Mouse (Mus musculus) midbrain, postnatal 0 days (tissue): ENCODE measurements around the gene Gulp1. TPM values are rescaled to one million over a fixed set of nuclear protein-coding genes. Genes with fewer than 3 reads are reported as not detected.
A peak's percentile ranks its signal among the peaks of the same experiment; 100 is the strongest.

Experiments
- ATAC-seq: fragments of 200-750 bp; cut with Nextera tagmentation; 2 replicates; pipeline ENCODE4 v1.8.0; 2017; ENCODE audit warnings: moderate number of reproducible peaks, mild to moderate bottlenecking, moderate TSS enrichment, moderate library complexity; ENCODE audit not compliant: low FRiP score
- DNase-seq: peaks from one replicate; pipeline ENCODE4 v3.0.0-alpha.2; 2015; ENCODE audit warnings: low spot score
- H3K27ac ChIP-seq: fragments of 300-500 bp; sonication (generic); 2 replicates; pipeline ENCODE4 v1.5.1; 2014; ENCODE audit warnings: low read depth, mild to moderate bottlenecking, low read length, mixed read lengths
- H3K27me3 ChIP-seq: fragments of 300-500 bp; sonication (generic); 2 replicates; pipeline ENCODE4 v1.6.1; 2014; ENCODE audit warnings: low read length, control low read depth, mixed read lengths; ENCODE audit not compliant: insufficient read depth
- H3K36me3 ChIP-seq: fragments of 300-500 bp; sonication (generic); 2 replicates; pipeline ENCODE4 v1.6.1; 2014; ENCODE audit warnings: low read length, control low read depth, mixed read lengths; ENCODE audit not compliant: insufficient read depth
- H3K4me1 ChIP-seq: fragments of 300-500 bp; sonication (generic); 2 replicates; pipeline ENCODE4 v1.6.1; 2014; ENCODE audit warnings: mild to moderate bottlenecking, control low read depth, antibody characterized with exemption, low read length, mixed read lengths; ENCODE audit not compliant: insufficient read depth
- H3K4me2 ChIP-seq: fragments of 300-500 bp; sonication (generic); 2 replicates; pipeline ENCODE4 v1.6.1; 2014; ENCODE audit warnings: low read depth, mild to moderate bottlenecking, low read length, mixed read lengths; ENCODE audit not compliant: poor library complexity, severe bottlenecking
- H3K4me3 ChIP-seq: fragments of 300-500 bp; sonication (generic); 2 replicates; pipeline ENCODE4 v1.5.1; 2014; ENCODE audit warnings: low read depth, mild to moderate bottlenecking, low read length, moderate library complexity
- H3K9ac ChIP-seq: fragments of 300-500 bp; sonication (generic); replicated peaks from 2 replicates; pipeline ENCODE4 v1.6.1; 2014; ENCODE audit warnings: mild to moderate bottlenecking, low read length, moderate library complexity, mixed read lengths; ENCODE audit not compliant: poor library complexity, severe bottlenecking
- H3K9me3 ChIP-seq: fragments of 300-500 bp; sonication (generic); 2 replicates; pipeline ENCODE4 v1.6.1; 2016; ENCODE audit warnings: low read length, control low read depth
- CTCF ChIP-seq: IDR thresholded peaks from 2 replicates; pipeline ENCODE4 v1.5.1; 2016; ENCODE audit warnings: antibody characterized with exemption, mild to moderate bottlenecking
- WGBS: fragments of 180-500 bp; shearing (Covaris S2); extraction: QIAGEN DNeasy Blood & Tissue Kit; methylation state at CpG from one replicate; pipeline ENCODE4 v1.1.7; 2014; 5-methylcytosine and 5-hydroxymethylcytosine counted together
- polyA plus RNA-seq: library from polyadenylated mRNA; unstranded; fragments of >200 nt; fragmentation: Nextera tagmentation; extraction: Ambion mirVana; gene quantifications from 2 replicates; pipeline ENCODE4 v1.2.1, GENCODE M21; 2015
- total RNA-seq: library from RNA; depleted of rRNA; stranded (reverse); fragments of >200 nt; gene quantifications from 2 replicates; pipeline ENCODE4 v1.2.3, GENCODE M21; 2014

Gulp1 gene
- total and polyA plus RNA-seq, 2 experiments from 2014 or later: 5.9 to 12.0 TPM

- Histone ChIP-seq H3K4me3 (no peak overlapping the region), H3K4me1 (no peaks in the 10 kb centered on the region), H3K36me3 (no peaks in the 10 kb centered on the region), H3K4me2 (no peak overlapping the region), H3K9me3 (no peaks in the 10 kb centered on the region), H3K27me3 (no peaks in the 10 kb centered on the region), H3K9ac (no peak overlapping the region), H3K27ac (no peak overlapping the region)
- TF ChIP-seq CTCF: no peak
- ATAC-seq: no peak
- DNase-seq: no peak
- WGBS: 77% methylated on average over 2 of the region's 2 CpGs
Measured at GRCm38 (mm10) chr1:44568296-44568695, 17.0 kb downstream of the Gulp1 start.

- Histone ChIP-seq H3K9me3 (no peaks in the 10 kb centered on the region; the same call in 1 of the 2 replicates), H3K4me3 (no peak overlapping the region), H3K4me1 (no peaks in the 10 kb centered on the region), H3K36me3 (no peaks in the 10 kb centered on the region), H3K27me3 (no peaks in the 10 kb centered on the region), H3K9ac (no peak overlapping the region), H3K27ac (no peak overlapping the region), H3K4me2 (no peak overlapping the region)
- 78% methylated on average over 1 of the region's 1 CpGs for whole genome bisulfite sequencing
- no peak for TF ChIP-seq CTCF
- DNase-seq (no peak), ATAC-seq (no peak)
Measured at GRCm38 (mm10) chr1:44576001-44576400, 24.7 kb downstream of the Gulp1 start.

GRCm38 (mm10) chr1:44576610-44577009 lies 25.3 kb downstream of the Gulp1 start:
- Histone ChIP-seq H3K9me3 (no peaks in the 10 kb centered on the region; the same call in 1 of the 2 replicates), H3K4me1 (no peaks in the 10 kb centered on the region), H3K27me3 (no peaks in the 10 kb centered on the region), H3K9ac (no peak overlapping the region), H3K36me3 (no peaks in the 10 kb centered on the region), H3K27ac (no peak overlapping the region), H3K4me2 (no peak overlapping the region), H3K4me3 (no peak overlapping the region)
- WGBS: 87% methylated on average over 2 of the region's 2 CpGs
- TF ChIP-seq CTCF: no peak
- ATAC-seq: no peak
- no peak for DNase-seq

GRCm38 (mm10) chr1:44580390-44580789 lies 29.1 kb downstream of the Gulp1 start:
- Histone ChIP-seq H3K9ac (no peak overlapping the region), H3K4me3 (no peak overlapping the region), H3K4me2 (no peak overlapping the region), H3K27me3 (no peaks in the 10 kb centered on the region), H3K9me3 (no peaks in the 10 kb centered on the region; the same call in 1 of the 2 replicates), H3K4me1 (no peaks in the 10 kb centered on the region), H3K27ac (no peak overlapping the region), H3K36me3 (no peaks in the 10 kb centered on the region)
- DNase-seq: no peak
- TF ChIP-seq CTCF: no peak
- no peak for ATAC-seq
- 75% methylated on average over 3 of the region's 3 CpGs for WGBS

GRCm38 (mm10) chr1:44584886-44585385 lies 33.6 kb downstream of the Gulp1 start:
- Histone ChIP-seq H3K4me1 (no peaks in the 10 kb centered on the region), H3K9me3 (no peaks in the 10 kb centered on the region), H3K36me3 (no peaks in the 10 kb centered on the region), H3K9ac (no peak overlapping the region), H3K27me3 (no peaks in the 10 kb centered on the region), H3K4me2 (no peak overlapping the region), H3K4me3 (no peak overlapping the region), H3K27ac (no peak overlapping the region)
- no peak for TF ChIP-seq CTCF
- peak; percentile 44 for DNase-seq
- ATAC-seq: peak; percentile 58
- 20% methylated on average over 3 of the region's 3 CpGs for WGBS

GRCm38 (mm10) chr1:44591742-44592141 lies 40.4 kb downstream of the Gulp1 start:
- Histone ChIP-seq H3K36me3 (no peaks in the 10 kb centered on the region), H3K4me2 (no peak overlapping the region), H3K4me1 (no peaks in the 10 kb centered on the region), H3K4me3 (no peak overlapping the region), H3K9me3 (no peaks in the 10 kb centered on the region), H3K27me3 (no peaks in the 10 kb centered on the region), H3K9ac (no peak overlapping the region), H3K27ac (no peak overlapping the region)
- no peak for TF ChIP-seq CTCF
- 11% methylated on average over 3 of the region's 3 CpGs for WGBS
- ATAC-seq: no peak
- peak; percentile 10 for DNase-seq
